Mouse (Mus musculus): ENCODE results near the gene Heg1. TPM values are rescaled to one million over a fixed set of nuclear protein-coding genes. Genes with fewer than 3 reads are reported as not detected.

Heg1 gene
- polyA plus RNA-seq, 2 experiments: 3.2 to 3.5 TPM

DNA sequence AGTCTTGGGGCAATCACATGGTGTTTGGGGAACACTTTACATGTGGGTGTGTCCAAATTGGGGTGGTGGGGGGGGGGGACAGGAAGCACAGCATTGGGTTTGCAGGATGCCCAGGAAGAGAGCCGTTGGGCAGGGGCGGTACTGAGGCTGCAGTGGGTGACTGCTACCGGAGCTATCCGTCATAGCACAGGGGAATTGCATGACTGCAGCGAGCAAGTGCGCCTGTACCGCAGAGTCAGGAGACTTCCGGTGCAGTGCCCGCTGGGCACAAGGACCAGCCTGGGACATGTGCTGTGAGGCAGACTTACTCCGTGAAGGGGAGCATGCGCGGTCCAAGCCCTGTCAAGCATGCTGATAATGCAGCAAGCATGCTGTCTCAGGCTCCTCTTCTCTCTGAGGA is 67.4 kb downstream of the Heg1 start:
- peak; percentile 38; the same call in 1 of the 2 replicates for TF ChIP-seq EP300 (IDR thresholded peaks at IDR 0.05; ENCODE audit: low read depth)
- no peak for TF ChIP-seq CTCF (IDR thresholded peaks at IDR 0.05; ENCODE audit: low read depth)
- Histone ChIP-seq H3K27me3 (ENCODE audit: control insufficient read depth, insufficient read depth, low read length) (no peaks in the 10 kb centered on the region), H3K27ac (no peak overlapping the region), H3K36me3 (replicated peaks; ENCODE audit: control insufficient read depth, insufficient read depth, low read depth) (no peaks in the 10 kb centered on the region), H3K4me3 (ENCODE audit: insufficient read depth in 1 of 2, low read depth in 2 of 2, low read length in 2 of 2) (peak overlapping the region; percentile 41 to 47), H3K9ac (replicated peaks) (peak overlapping the region; percentile 5), H3K9me3 (ENCODE audit: control insufficient read depth, low read length) (no peaks in the 10 kb centered on the region), H3K4me1 (replicated peaks; ENCODE audit: control insufficient read depth in 2 of 2, insufficient read depth in 2 of 2, low read length in 1 of 2) (peaks cover 0 to 16% of the 10 kb centered on the region in 2 experiments; a peak in 2 of 4 replicates), H3K4me2 (ENCODE audit: low read depth) (peak overlapping the region; percentile 74)
- 14% methylated on average over 12 of the region's 12 CpGs for WGBS (ENCODE audit: insufficient replicate concordance)
- ATAC-seq (ENCODE audit: insufficient read depth) (peak; percentile 75), DNase-seq (ENCODE audit: low read depth in 3 of 3, low spot score in 3 of 3) (peak in 2 of 3 experiments; percentile 43 to 44)

DNA sequence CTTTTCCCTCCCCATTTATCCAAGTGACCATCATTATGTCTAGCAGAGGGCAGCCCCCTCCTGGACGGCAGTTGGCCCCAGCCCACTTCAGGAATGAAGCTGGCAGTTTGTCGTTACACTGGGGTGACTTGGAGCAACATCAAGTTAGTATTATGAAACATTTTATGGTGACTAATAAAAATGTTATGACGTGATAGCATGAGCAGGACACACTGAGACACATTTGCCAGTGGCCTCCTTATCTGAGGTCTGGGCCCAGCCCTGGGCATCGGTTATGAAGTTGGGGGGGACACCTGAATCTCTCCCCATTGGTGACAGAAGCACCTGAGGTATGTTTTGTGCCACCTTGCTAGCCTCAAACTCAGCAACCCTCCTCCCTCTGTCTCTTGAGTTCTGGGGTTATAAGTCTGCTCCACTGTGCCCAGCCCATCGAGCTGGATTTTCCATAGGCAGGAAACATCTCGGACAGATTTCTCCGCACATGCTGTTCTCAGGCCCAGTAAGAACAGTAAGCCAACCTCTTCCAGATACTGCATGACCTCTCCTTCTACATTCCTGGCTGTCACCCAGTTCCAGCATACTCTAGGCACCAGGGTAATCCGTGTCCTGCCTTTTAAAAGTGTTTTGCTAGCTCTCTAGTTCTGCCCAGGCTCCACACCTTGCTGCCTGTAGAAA is 68.9 kb downstream of the Heg1 start:
- no peak overlapping the region for H3K9ac ChIP-seq (replicated peaks)
- no peak overlapping the region for H3K4me3 ChIP-seq (ENCODE audit: insufficient read depth in 1 of 2, low read depth in 2 of 2, low read length in 2 of 2)
- no peaks in the 10 kb centered on the region for H3K36me3 ChIP-seq (replicated peaks; ENCODE audit: control insufficient read depth, insufficient read depth, low read depth)
- DNase-seq (ENCODE audit: low read depth in 3 of 3, low spot score in 3 of 3): no peak
- TF ChIP-seq CTCF (IDR thresholded peaks at IDR 0.05; ENCODE audit: low read depth) (no peak), EP300 (IDR thresholded peaks at IDR 0.05; ENCODE audit: low read depth) (no peak)
- H3K27me3 ChIP-seq (ENCODE audit: control insufficient read depth, insufficient read depth, low read length): no peaks in the 10 kb centered on the region
- H3K4me2 ChIP-seq (ENCODE audit: low read depth): no peak overlapping the region
- ATAC-seq (ENCODE audit: insufficient read depth): no peak
- H3K27ac ChIP-seq: no peak overlapping the region
- peaks cover 0 to 16% of the 10 kb centered on the region in 2 experiments; a peak in 2 of 4 replicates for H3K4me1 ChIP-seq (replicated peaks; ENCODE audit: control insufficient read depth in 2 of 2, insufficient read depth in 2 of 2, low read length in 1 of 2)
- 65% methylated on average over 8 of the region's 8 CpGs for WGBS (ENCODE audit: insufficient replicate concordance)
- no peaks in the 10 kb centered on the region for H3K9me3 ChIP-seq (ENCODE audit: control insufficient read depth, low read length)

DNA sequence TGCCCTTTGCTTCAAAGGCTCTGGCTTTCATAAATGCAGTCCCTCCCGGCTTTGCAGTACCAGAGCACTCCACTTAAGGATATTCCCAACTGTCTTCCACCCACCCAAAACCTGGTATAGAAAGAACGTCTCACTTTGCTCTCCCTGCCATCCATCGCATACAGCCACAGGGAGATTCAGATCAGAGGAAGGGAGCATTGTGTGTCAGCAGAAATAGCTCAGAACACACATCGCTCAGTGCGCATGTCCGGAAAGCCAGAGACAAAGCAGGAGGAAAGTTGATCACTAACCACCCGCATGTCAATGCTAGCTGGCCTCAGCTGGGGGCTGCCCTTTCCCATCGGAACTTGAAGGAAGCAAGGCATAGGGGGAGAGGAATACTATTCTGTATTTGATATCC is 71.1 kb downstream of the Heg1 start:
- ATAC-seq (ENCODE audit: insufficient read depth): no peak
- no peak for TF ChIP-seq CTCF (IDR thresholded peaks at IDR 0.05; ENCODE audit: low read depth)
- TF ChIP-seq EP300 (IDR thresholded peaks at IDR 0.05; ENCODE audit: low read depth): no peak
- no peaks in the 10 kb centered on the region for H3K9me3 ChIP-seq (ENCODE audit: control insufficient read depth, low read length)
- H3K4me3 ChIP-seq (ENCODE audit: insufficient read depth in 1 of 2, low read depth in 2 of 2, low read length in 2 of 2): peak overlapping the region; percentile 35 to 38
- H3K27me3 ChIP-seq (ENCODE audit: control insufficient read depth, insufficient read depth, low read length): no peaks in the 10 kb centered on the region
- WGBS (ENCODE audit: insufficient replicate concordance): 45% methylated on average over 8 of the region's 8 CpGs
- no peaks in the 10 kb centered on the region for H3K36me3 ChIP-seq (replicated peaks; ENCODE audit: control insufficient read depth, insufficient read depth, low read depth)
- H3K9ac ChIP-seq (replicated peaks): no peak overlapping the region; the same call in 1 of the 2 replicates
- no peak overlapping the region for H3K27ac ChIP-seq
- no peak for DNase-seq (ENCODE audit: low read depth in 3 of 3, low spot score in 3 of 3)
- H3K4me1 ChIP-seq (replicated peaks; ENCODE audit: control insufficient read depth in 2 of 2, insufficient read depth in 2 of 2, low read length in 1 of 2): peaks cover 0 to 18% of the 10 kb centered on the region in 2 experiments; a peak in 2 of 4 replicates
- peak overlapping the region; percentile 43 for H3K4me2 ChIP-seq (ENCODE audit: low read depth)

GRCm38 (mm10) chr16:33755961-33756360 is 71.8 kb downstream of the Heg1 start:
- ATAC-seq (ENCODE audit: insufficient read depth): peak; percentile 55
- Histone ChIP-seq H3K9ac (replicated peaks) (peak overlapping the region; percentile 44), H3K27me3 (ENCODE audit: control insufficient read depth, insufficient read depth, low read length) (no peaks in the 10 kb centered on the region), H3K4me1 (replicated peaks; ENCODE audit: control insufficient read depth in 2 of 2, insufficient read depth in 2 of 2, low read length in 1 of 2) (peaks cover 0 to 23% of the 10 kb centered on the region in 2 experiments; a peak in 2 of 4 replicates), H3K9me3 (ENCODE audit: control insufficient read depth, low read length) (no peaks in the 10 kb centered on the region), H3K36me3 (replicated peaks; ENCODE audit: control insufficient read depth, insufficient read depth, low read depth) (no peaks in the 10 kb centered on the region), H3K4me3 (ENCODE audit: insufficient read depth in 1 of 2, low read depth in 2 of 2, low read length in 2 of 2) (peak overlapping the region; percentile 35 to 38), H3K27ac (no peak overlapping the region), H3K4me2 (ENCODE audit: low read depth) (peak overlapping the region; percentile 43)
- TF ChIP-seq CTCF (IDR thresholded peaks at IDR 0.05; ENCODE audit: low read depth) (no peak), EP300 (IDR thresholded peaks at IDR 0.05; ENCODE audit: low read depth) (no peak)
- DNase-seq (ENCODE audit: low read depth in 3 of 3, low spot score in 3 of 3): no peak
- 23% methylated on average over 16 of the region's 16 CpGs for WGBS (ENCODE audit: insufficient replicate concordance)

GRCm38 (mm10) chr16:33756396-33756795 is 72.2 kb downstream of the Heg1 start:
- no peak overlapping the region for H3K27ac ChIP-seq
- H3K4me2 ChIP-seq (ENCODE audit: low read depth): peak overlapping the region; percentile 43
- no peak overlapping the region; the same call in 1 of the 2 replicates for H3K9ac ChIP-seq (replicated peaks)
- no peaks in the 10 kb centered on the region for H3K36me3 ChIP-seq (replicated peaks; ENCODE audit: control insufficient read depth, insufficient read depth, low read depth)
- H3K4me1 ChIP-seq (replicated peaks; ENCODE audit: control insufficient read depth in 2 of 2, insufficient read depth in 2 of 2, low read length in 1 of 2): peaks cover 1 to 25% of the 10 kb centered on the region in 2 experiments
- no peaks in the 10 kb centered on the region for H3K9me3 ChIP-seq (ENCODE audit: control insufficient read depth, low read length)
- WGBS (ENCODE audit: insufficient replicate concordance): 15% methylated on average over 6 of the region's 6 CpGs
- ATAC-seq (ENCODE audit: insufficient read depth): no peak
- no peak for TF ChIP-seq EP300 (IDR thresholded peaks at IDR 0.05; ENCODE audit: low read depth)
- peak; percentile 24; the same call in 1 of the 2 replicates for TF ChIP-seq CTCF (IDR thresholded peaks at IDR 0.05; ENCODE audit: low read depth)
- no peak for DNase-seq (ENCODE audit: low read depth in 3 of 3, low spot score in 3 of 3)
- H3K27me3 ChIP-seq (ENCODE audit: control insufficient read depth, insufficient read depth, low read length): no peaks in the 10 kb centered on the region
- peak overlapping the region; percentile 35 to 38 for H3K4me3 ChIP-seq (ENCODE audit: insufficient read depth in 1 of 2, low read depth in 2 of 2, low read length in 2 of 2)
